Mouse (Mus musculus) embryonic facial prominence, embryonic 11.5 days (tissue): ENCODE data around the gene Shh. TPM values are rescaled to one million over a fixed set of nuclear protein-coding genes. Genes with fewer than 3 reads are reported as not detected.

Experiments
- ATAC-seq: fragments of 200-750 bp; cut with Nextera tagmentation; replicated peaks from 2 replicates; pipeline ENCODE4 v1.8.0; 2017; ENCODE audit warnings: low read depth; ENCODE audit not compliant: insufficient number of reproducible peaks, low FRiP score, low TSS enrichment
- DNase-seq: peaks from one replicate; pipeline ENCODE4 v3.0.0-alpha.2; 2015; ENCODE audit warnings: low spot score
- H3K27ac ChIP-seq: fragments of 300-500 bp; sonication (generic); replicated peaks from 2 replicates; pipeline ENCODE4 v1.5.1; 2014; ENCODE audit warnings: mild to moderate bottlenecking, low read depth, low read length, control low read depth
- H3K27me3 ChIP-seq: fragments of 300-500 bp; sonication (generic); 2 replicates; pipeline ENCODE4 v1.6.1; 2014; ENCODE audit warnings: mild to moderate bottlenecking, low read length, moderate library complexity, mixed read lengths; ENCODE audit not compliant: control insufficient read depth, insufficient read depth
- H3K36me3 ChIP-seq: fragments of 300-500 bp; sonication (generic); replicated peaks from 2 replicates; pipeline ENCODE4 v1.6.1; 2014; ENCODE audit warnings: low read depth, mild to moderate bottlenecking, low read length, moderate library complexity, mixed read lengths; ENCODE audit not compliant: control insufficient read depth, insufficient read depth
- H3K4me1 ChIP-seq: fragments of 300-500 bp; sonication (generic); 2 replicates; pipeline ENCODE4 v1.6.1; 2014; ENCODE audit warnings: low read length, mixed read lengths; ENCODE audit not compliant: control insufficient read depth, insufficient read depth
- H3K4me2 ChIP-seq: fragments of 300-500 bp; sonication (generic); 2 replicates; pipeline ENCODE4 v1.6.1; 2014; ENCODE audit warnings: low read depth, mild to moderate bottlenecking, control low read depth, low read length, moderate library complexity
- H3K4me3 ChIP-seq: fragments of 300-500 bp; sonication (generic); 2 replicates; pipeline ENCODE4 v1.5.1; 2014; ENCODE audit warnings: low read depth, low read length, control low read depth
- H3K9ac ChIP-seq: fragments of 300-500 bp; sonication (generic); replicated peaks from 2 replicates; pipeline ENCODE4 v1.6.1; 2014; ENCODE audit warnings: mild to moderate bottlenecking, control low read depth, low read length
- H3K9me3 ChIP-seq: fragments of 300-500 bp; sonication (generic); replicated peaks from 2 replicates; pipeline ENCODE4 v1.6.1; 2016; ENCODE audit warnings: mild to moderate bottlenecking, low read length, inconsistent platforms, mixed read lengths; ENCODE audit not compliant: control insufficient read depth
- WGBS: fragments of 180-500 bp; shearing (Covaris S2); extraction: QIAGEN DNeasy Blood & Tissue Kit; methylation state at CpG from one replicate; pipeline ENCODE4 v1.1.7; 2014; 5-methylcytosine and 5-hydroxymethylcytosine counted together
- polyA plus RNA-seq: library from polyadenylated mRNA; unstranded; fragments of >200 nt; fragmentation: Nextera tagmentation; extraction: Ambion mirVana; gene quantifications from 2 replicates; pipeline ENCODE4 v1.2.1, GENCODE M21; 2014

The Shh gene
- polyA plus RNA-seq, 1 experiment from 2014 or later, result 2.9 TPM

DNA sequence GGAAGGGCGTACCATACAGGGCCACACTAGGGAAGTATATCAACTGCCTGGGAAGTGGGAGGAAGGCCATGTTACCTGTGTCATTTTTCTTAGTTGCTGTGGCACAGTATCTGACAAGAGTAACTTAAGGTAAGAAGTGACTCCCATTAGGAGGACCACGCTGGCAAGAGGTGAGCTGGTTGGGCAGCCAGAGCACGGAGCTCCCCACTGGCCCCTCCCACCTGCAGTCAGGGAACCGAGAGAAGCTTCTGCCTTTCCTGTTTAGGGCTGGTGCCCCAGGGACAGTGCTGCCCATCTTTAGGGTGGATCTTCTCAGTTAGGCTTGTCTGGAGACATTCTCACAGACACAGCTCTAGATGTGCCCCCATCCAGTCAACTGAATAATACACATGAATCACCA lies 43.3 kb downstream of the Shh start:
- Histone ChIP-seq H3K4me1 (no peaks in the 10 kb centered on the region), H3K9me3 (no peaks in the 10 kb centered on the region), H3K36me3 (no peaks in the 10 kb centered on the region), H3K27ac (no peak overlapping the region), H3K4me3 (no peak overlapping the region), H3K9ac (no peak overlapping the region), H3K27me3 (no peaks in the 10 kb centered on the region), H3K4me2 (no peak overlapping the region)
- WGBS, result 72% methylated on average over 4 of the region's 4 CpGs
- ATAC-seq (no peak), DNase-seq (no peak)

DNA sequence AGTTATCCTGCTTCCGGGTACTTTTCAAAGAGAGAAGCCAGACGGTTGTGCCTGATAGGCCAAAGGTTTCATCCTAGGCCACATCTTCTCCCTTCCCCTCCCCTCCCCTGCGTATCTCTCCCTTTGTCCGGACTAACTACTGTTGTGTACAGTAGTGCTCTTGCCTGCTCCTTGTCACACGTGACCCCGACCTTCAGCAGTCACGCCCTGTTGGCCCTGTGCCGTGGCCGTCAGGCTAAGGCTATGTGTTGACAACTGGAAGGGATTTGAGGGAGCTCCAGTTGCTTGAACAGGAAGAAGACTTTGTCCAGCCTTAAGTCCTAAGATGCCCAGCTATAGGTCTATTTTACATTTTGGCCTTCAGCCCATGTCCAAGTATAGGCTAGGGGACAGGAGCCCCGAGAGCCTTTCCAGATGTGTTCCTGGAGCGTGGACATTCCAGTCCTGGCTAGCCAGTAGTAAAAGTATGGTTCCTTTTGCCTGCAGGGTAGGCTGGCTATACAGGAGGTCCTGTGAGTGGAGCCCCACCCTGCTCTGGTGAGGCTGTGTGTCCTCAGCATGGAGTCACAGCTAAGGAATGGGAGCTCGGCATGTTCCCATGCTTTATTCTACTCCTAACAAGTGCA lies 47.3 kb downstream of the Shh start:
- DNase-seq (no peak), ATAC-seq (no peak)
- H3K9me3 ChIP-seq, result no peaks in the 10 kb centered on the region
- no peak overlapping the region for H3K4me2 ChIP-seq
- no peak overlapping the region for H3K9ac ChIP-seq
- WGBS, result 84% methylated on average over 12 of the region's 12 CpGs
- H3K27me3 ChIP-seq, result no peaks in the 10 kb centered on the region
- no peak overlapping the region for H3K4me3 ChIP-seq
- H3K36me3 ChIP-seq, result peaks cover 4% of the 10 kb centered on the region; the same call in 1 of the 2 replicates
- H3K27ac ChIP-seq, result no peak overlapping the region
- no peaks in the 10 kb centered on the region for H3K4me1 ChIP-seq

- ATAC-seq (no peak), DNase-seq (no peak)
- Histone ChIP-seq H3K27ac (no peak overlapping the region), H3K36me3 (peaks cover 4% of the 10 kb centered on the region; the same call in 1 of the 2 replicates), H3K9me3 (no peaks in the 10 kb centered on the region), H3K4me2 (no peak overlapping the region), H3K4me1 (no peaks in the 10 kb centered on the region), H3K9ac (no peak overlapping the region), H3K4me3 (no peak overlapping the region), H3K27me3 (no peaks in the 10 kb centered on the region)
- WGBS, result 89% methylated on average over 10 of the region's 10 CpGs
These were observed 48.3 kb downstream of the Shh start for GRCm38 (mm10) chr5:28418734-28419133.

DNA sequence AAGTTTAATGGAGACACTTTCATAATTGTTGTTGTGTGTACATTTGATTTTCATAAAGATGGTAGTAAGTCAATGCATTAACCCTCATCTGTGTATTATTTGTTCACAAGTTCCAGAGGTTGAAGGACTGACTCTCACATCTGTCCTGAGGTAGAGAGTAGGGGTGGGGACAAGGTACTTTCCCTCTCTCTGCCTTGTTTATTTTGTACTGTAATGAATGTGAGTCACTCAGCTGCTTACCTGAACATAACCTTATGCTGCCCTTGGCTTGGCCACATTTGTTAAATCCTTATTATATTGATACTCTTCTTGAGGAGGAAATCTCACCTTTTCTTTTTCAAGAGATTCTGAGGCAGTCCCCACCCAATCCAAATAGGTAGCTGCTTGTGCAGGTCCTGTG lies 51.0 kb downstream of the Shh start:
- DNase-seq (no peak), ATAC-seq (no peak)
- no peaks in the 10 kb centered on the region for H3K27me3 ChIP-seq
- H3K4me3 ChIP-seq, result no peak overlapping the region
- H3K36me3 ChIP-seq, result peaks cover 4% of the 10 kb centered on the region; the same call in 1 of the 2 replicates
- H3K9me3 ChIP-seq, result no peaks in the 10 kb centered on the region
- H3K4me2 ChIP-seq, result no peak overlapping the region
- H3K9ac ChIP-seq, result no peak overlapping the region
- H3K4me1 ChIP-seq, result no peaks in the 10 kb centered on the region
- H3K27ac ChIP-seq, result no peak overlapping the region

GRCm38 (mm10) chr5:28414076-28414475 lies 53.0 kb downstream of the Shh start:
- ATAC-seq, result no peak
- Histone ChIP-seq H3K4me1 (no peaks in the 10 kb centered on the region), H3K4me3 (no peak overlapping the region), H3K9me3 (no peaks in the 10 kb centered on the region), H3K4me2 (no peak overlapping the region), H3K27me3 (no peaks in the 10 kb centered on the region), H3K27ac (no peak overlapping the region), H3K9ac (no peak overlapping the region), H3K36me3 (peaks cover 4% of the 10 kb centered on the region; the same call in 1 of the 2 replicates)
- no peak for DNase-seq
- 88% methylated on average over 3 of the region's 3 CpGs for WGBS

- no peak overlapping the region for H3K9ac ChIP-seq
- WGBS, result 90% methylated on average over 5 of the region's 5 CpGs
- no peaks in the 10 kb centered on the region for H3K9me3 ChIP-seq
- no peak for DNase-seq
- no peak overlapping the region for H3K27ac ChIP-seq
- no peak overlapping the region for H3K4me3 ChIP-seq
- no peaks in the 10 kb centered on the region for H3K27me3 ChIP-seq
- ATAC-seq, result no peak
- peaks cover 4% of the 10 kb centered on the region; the same call in 1 of the 2 replicates for H3K36me3 ChIP-seq
- no peaks in the 10 kb centered on the region for H3K4me1 ChIP-seq
- no peak overlapping the region for H3K4me2 ChIP-seq
These were observed 53.5 kb downstream of the Shh start for GRCm38 (mm10) chr5:28413533-28413932.

- WGBS, result 88% methylated on average over 2 of the region's 2 CpGs
- DNase-seq (no peak), ATAC-seq (no peak)
- Histone ChIP-seq H3K27me3 (no peaks in the 10 kb centered on the region), H3K9ac (no peak overlapping the region), H3K9me3 (no peaks in the 10 kb centered on the region), H3K36me3 (peaks cover 4% of the 10 kb centered on the region; the same call in 1 of the 2 replicates), H3K4me3 (no peak overlapping the region), H3K27ac (no peak overlapping the region), H3K4me2 (no peak overlapping the region), H3K4me1 (no peaks in the 10 kb centered on the region)
These were observed 54.9 kb downstream of the Shh start for GRCm38 (mm10) chr5:28412006-28412685.
